Mouse (Mus musculus) liver (tissue): ENCODE results near the gene Lhpp.
"Not testable (repeated sequence)": the region's sequence is repeated elsewhere in the genome, so short reads cannot be mapped to it uniquely, and the experiment has no call there.

ENCODE experiments used
- DNase-seq: peaks from one replicate; pipeline ENCODE4 v3.0.0-alpha.2; 2020; ENCODE audit warnings: mixed read lengths

The Lhpp gene

GRCm38 (mm10) chr7:132654412-132654811, 44.0 kb downstream of the Lhpp start:
- DNase-seq = no peak

GRCm38 (mm10) chr7:132656075-132656474, 45.6 kb downstream of the Lhpp start:
- DNase-seq = peak; percentile 92

GRCm38 (mm10) chr7:132656548-132656947, 46.1 kb downstream of the Lhpp start:
- peak; percentile 88 for DNase-seq

- no peak for DNase-seq
These were observed 47.1 kb downstream of the Lhpp start for GRCm38 (mm10) chr7:132657371-132658057.

GRCm38 (mm10) chr7:132658058-132658450, 47.6 kb downstream of the Lhpp start:
- no peak for DNase-seq

GRCm38 (mm10) chr7:132658688-132659087, 48.2 kb downstream of the Lhpp start:
- DNase-seq = no peak

GRCm38 (mm10) chr7:132659633-132660032, 49.2 kb downstream of the Lhpp start:
- DNase-seq = no peak

GRCm38 (mm10) chr7:132662831-132663230, 52.4 kb downstream of the Lhpp start:
- not testable (repeated sequence) for DNase-seq

- DNase-seq = no peak
These were observed 54.4 kb downstream of the Lhpp start for GRCm38 (mm10) chr7:132664815-132665214.

GRCm38 (mm10) chr7:132665664-132666382, 55.4 kb downstream of the Lhpp start:
- no peak for DNase-seq

- DNase-seq = no peak
These were observed 56.1 kb downstream of the Lhpp start for GRCm38 (mm10) chr7:132666516-132666915.

- DNase-seq = no peak
These were observed 58.2 kb downstream of the Lhpp start for GRCm38 (mm10) chr7:132668604-132669003.

- DNase-seq = no peak
These were observed 59.8 kb downstream of the Lhpp start for GRCm38 (mm10) chr7:132669999-132670862.

GRCm38 (mm10) chr7:132670863-132671165, 60.4 kb downstream of the Lhpp start:
- DNase-seq = no peak

- DNase-seq = peak; percentile 33
These were observed 62.1 kb downstream of the Lhpp start for GRCm38 (mm10) chr7:132672481-132672959.

GRCm38 (mm10) chr7:132673931-132674755, 63.7 kb downstream of the Lhpp start:
- no peak for DNase-seq

GRCm38 (mm10) chr7:132675922-132676321, 65.5 kb downstream of the Lhpp start:
- DNase-seq = no peak

GRCm38 (mm10) chr7:132679117-132679516, 68.7 kb downstream of the Lhpp start:
- DNase-seq = no peak

- DNase-seq = no peak
These were observed 69.1 kb downstream of the Lhpp start for GRCm38 (mm10) chr7:132679549-132679948.

- no peak for DNase-seq
These were observed 70.9 kb downstream of the Lhpp start for GRCm38 (mm10) chr7:132681296-132681695.

GRCm38 (mm10) chr7:132681831-132682230, 71.4 kb downstream of the Lhpp start:
- no peak for DNase-seq

GRCm38 (mm10) chr7:132682336-132682735, 71.9 kb downstream of the Lhpp start:
- DNase-seq = no peak

GRCm38 (mm10) chr7:132682901-132683300, 72.5 kb downstream of the Lhpp start:
- no peak for DNase-seq
